Mouse (Mus musculus): ENCODE data around the gene Card10.

The Card10 gene

DNA sequence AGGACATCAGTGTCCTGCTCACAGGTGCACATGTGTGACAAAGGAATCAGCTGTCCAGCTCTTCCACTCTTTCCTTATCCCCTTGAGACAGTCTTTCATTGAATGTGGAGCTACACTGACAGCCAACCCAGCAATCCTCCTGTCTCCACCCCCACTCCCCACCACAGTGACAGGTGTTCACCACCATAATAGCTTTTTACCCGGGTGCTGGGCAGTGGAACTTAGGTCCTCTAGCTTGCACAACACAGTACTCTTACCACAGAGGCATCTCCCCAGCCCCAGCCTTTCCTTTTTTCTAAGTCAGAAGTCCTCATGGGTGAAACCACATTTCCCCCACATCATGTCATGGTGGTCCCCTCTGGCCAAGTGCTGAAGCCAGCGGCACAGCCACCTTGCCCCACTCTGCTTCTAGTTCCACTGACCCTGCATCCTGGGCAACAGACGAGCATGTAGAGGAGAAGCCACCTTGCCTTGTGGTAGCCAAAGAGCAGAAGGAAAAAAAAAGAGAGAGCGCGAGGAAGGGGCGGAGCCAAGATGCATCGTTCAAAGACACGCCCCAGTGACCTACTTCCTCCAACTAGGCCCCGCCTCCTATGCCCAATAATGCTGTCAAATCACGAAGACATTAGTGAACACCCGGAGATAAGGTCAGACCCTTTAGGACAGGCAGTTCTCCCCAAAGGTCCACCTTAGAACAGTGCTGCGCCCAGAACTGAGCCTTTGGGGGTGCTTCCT lies 72.4 kb downstream of the Card10 start:
- DNase-seq, result no peak

DNA sequence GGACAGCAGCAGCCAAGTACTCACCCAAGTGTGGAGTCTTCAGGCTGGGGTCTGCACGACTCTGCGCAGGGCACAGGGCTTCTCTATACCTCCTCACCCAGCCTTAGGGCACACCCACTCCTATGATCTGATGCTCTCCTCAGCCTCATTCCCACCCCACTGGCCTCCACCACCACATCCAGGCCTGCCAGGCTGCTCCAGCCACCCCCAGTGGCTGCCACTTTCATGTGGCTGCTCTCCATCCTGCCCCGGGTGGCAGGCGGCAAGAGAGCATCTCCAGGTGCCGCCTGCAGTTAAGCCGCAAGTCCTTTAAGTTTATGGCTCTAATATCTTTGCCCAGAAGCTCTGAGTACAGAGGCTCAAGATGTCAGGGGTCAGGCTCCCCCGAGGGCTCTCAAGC lies 76.1 kb downstream of the Card10 start:
- no peak for DNase-seq
